35 mouse cellular contexts compared by ENCODE assay signal in the genomic region with DNA sequence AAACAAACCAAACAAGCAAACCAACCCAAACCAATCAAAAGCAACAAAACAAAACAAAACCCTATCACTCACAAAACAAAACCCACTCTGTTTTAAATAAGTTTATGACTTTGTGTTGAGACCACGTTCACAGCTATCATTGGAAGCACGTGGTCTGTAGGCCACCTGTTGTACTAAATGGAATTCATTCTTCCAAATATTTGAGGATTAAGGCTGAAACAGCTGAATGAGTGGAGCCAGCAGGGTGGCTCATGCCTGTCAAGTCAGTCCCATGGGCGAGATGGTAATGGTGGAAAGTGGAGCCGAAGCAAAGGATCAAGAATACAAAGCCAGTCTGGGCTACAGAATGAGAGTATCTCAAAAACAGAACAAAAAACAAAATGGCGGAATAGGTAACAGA.
"Had no signal": no experiment of that assay in that cellular context is flagged by ENCODE, and none has a peak within 500 bp of the region (broad histone marks: within the 10 kb centered on the region; RNA-seq: fewer than 3 reads in every experiment).

No protein-coding gene starts in this region.

- H3K9ac ChIP-seq: heart, embryonic 12.5 days; heart, embryonic 13.5 days; heart, embryonic 15.5 days; hindbrain, embryonic 12.5 days; hindbrain, embryonic 13.5 days; hindbrain, embryonic 14.5 days; hindbrain, embryonic 15.5 days; intestine, embryonic 15.5 days; kidney, embryonic 15.5 days had no signal

- H3K4me2 ChIP-seq: heart, embryonic 11.5 days; heart, embryonic 12.5 days; heart, embryonic 13.5 days; heart, embryonic 15.5 days; hindbrain, embryonic 12.5 days; hindbrain, embryonic 13.5 days; hindbrain, embryonic 14.5 days; hindbrain, embryonic 15.5 days; intestine, embryonic 15.5 days; kidney, embryonic 15.5 days had no signal

- H3K4me3 ChIP-seq: heart, embryonic 10.5 days; heart, embryonic 12.5 days; heart, embryonic 13.5 days; heart, embryonic 15.5 days; hindbrain, embryonic 10.5 days; hindbrain, embryonic 12.5 days; hindbrain, embryonic 13.5 days; hindbrain, embryonic 15.5 days; intestine, embryonic 15.5 days; kidney, embryonic 15.5 days; layer of hippocampus, adult 2 months had no signal

- H3K9me3 ChIP-seq: heart, embryonic 10.5 days; heart, embryonic 12.5 days; heart, embryonic 13.5 days; heart, embryonic 15.5 days; hindbrain, embryonic 10.5 days; hindbrain, embryonic 12.5 days; hindbrain, embryonic 13.5 days; hindbrain, embryonic 15.5 days; intestine, embryonic 15.5 days; kidney, embryonic 15.5 days had no signal

- H3K27ac ChIP-seq: heart, embryonic 10.5 days; heart, embryonic 13.5 days; heart, embryonic 15.5 days; hindbrain, embryonic 10.5 days; hindbrain, embryonic 12.5 days; hindbrain, embryonic 13.5 days; hindbrain, embryonic 14.5 days; hindbrain, embryonic 15.5 days; hindbrain, postnatal 0 days; intestine, embryonic 15.5 days; kidney, embryonic 15.5 days; kidney, postnatal 0 days; layer of hippocampus, adult 2 months had no signal

- ATAC-seq: hindbrain, embryonic 16.5 days; hindbrain, postnatal 0 days; inflammation-experienced regulatory T-cells, adult 6 months; intestine, embryonic 15.5 days; intestine, embryonic 16.5 days; intestine, postnatal 0 days had no signal

- H3K36me3 ChIP-seq: hindbrain, embryonic 15.5 days had no signal

- DNase-seq: heart, postnatal 10 days; heart, postnatal 14 days; heart, postnatal 36 days; heart, postnatal 4 days; kidney, adult 11 months; kidney, adult 18-20 months; kidney, adult 2 months; kidney, adult 8-10 months; kidney, adult 9 months; kidney, postnatal 10 days; kidney, postnatal 14 days; kidney, postnatal 25 days; kidney, postnatal 36 days; kidney, postnatal 4 days; layer of hippocampus, adult 9-11 months; layer of hippocampus, postnatal 36 days had no signal

- H3K27me3 ChIP-seq: heart, embryonic 12.5 days; heart, embryonic 13.5 days; heart, embryonic 15.5 days; hindbrain, embryonic 12.5 days; hindbrain, embryonic 13.5 days; hindbrain, embryonic 15.5 days; intestine, embryonic 15.5 days; kidney, embryonic 15.5 days had no signal
